Mouse (Mus musculus) common myeloid progenitor, adult 5-6 weeks (primary cell): ENCODE data around the gene Aimp2. TPM values are rescaled to one million over a fixed set of nuclear protein-coding genes. Genes with fewer than 3 reads are reported as not detected.

Experiments
- ATAC-seq: replicated peaks from 2 replicates; pipeline ENCODE4 v1.8.0; 2016; ENCODE audit warnings: low read depth, mild to moderate bottlenecking, moderate TSS enrichment, inconsistent platforms; ENCODE audit not compliant: poor library complexity, severe bottlenecking
- total RNA-seq: library from RNA; stranded (forward); fragments of 200-1000, 187-1606 nt; gene quantifications from 2 replicates; pipeline ENCODE4 v1.2.3, GENCODE M21; 2017

The Aimp2 gene
- total RNA-seq, 1 experiment from 2014 or later = 98.4 TPM

- no peak for ATAC-seq
Observed at GRCm38 (mm10) chr5:143906429-143906828, 3.2 kb downstream of the Aimp2 start.

GRCm38 (mm10) chr5:143903813-143904212, 5.8 kb downstream of the Aimp2 start:
- ATAC-seq = no peak

- no peak for ATAC-seq
Observed at GRCm38 (mm10) chr5:143902111-143902510, 7.5 kb downstream of the Aimp2 start.

GRCm38 (mm10) chr5:143897635-143898330, 11.9 kb downstream of the Aimp2 start, which contains the start of gene Ankrd61:
TSS of gene Ankrd61 (minus strand) at chr5:143897685.
- no peak for ATAC-seq

- ATAC-seq = peak; percentile 98
Observed at GRCm38 (mm10) chr5:143893396-143893795, 16.3 kb downstream of the Aimp2 start.

- no peak for ATAC-seq
Observed at GRCm38 (mm10) chr5:143892255-143892886, 17.3 kb downstream of the Aimp2 start.

- no peak for ATAC-seq
Observed at GRCm38 (mm10) chr5:143890741-143891140, 18.9 kb downstream of the Aimp2 start.

- no peak for ATAC-seq
Observed at GRCm38 (mm10) chr5:143885274-143885673, 24.4 kb downstream of the Aimp2 start.

GRCm38 (mm10) chr5:143874571-143874970, 35.1 kb downstream of the Aimp2 start:
- no peak for ATAC-seq

- ATAC-seq = no peak
Observed at GRCm38 (mm10) chr5:143871547-143872169, 38.0 kb downstream of the Aimp2 start.

Other genes starting within 250 kb of the Aimp2 start
- 12.7 and 27.7 TPM in 2 replicates for gene Usp42, start 177.6 kb downstream of the Aimp2 start, total RNA-seq
- 35.6 and 43.5 TPM in 2 replicates for gene Eif2ak1, start 92.1 kb downstream of the Aimp2 start, total RNA-seq
- gene Ankrd61, start 12.2 kb downstream of the Aimp2 start, total RNA-seq = 0.39 TPM in 1 of 2 replicates, not detected in the other
- 30.0 and 38.9 TPM in 2 replicates for gene Pms2, start 117 bp upstream of the Aimp2 start, total RNA-seq
- not detected in 2 replicates for gene Gm42421, start 18.3 kb upstream of the Aimp2 start, total RNA-seq
- gene Rsph10b, start 23.2 kb upstream of the Aimp2 start, total RNA-seq = not detected in 2 replicates
- 94.4 and 110 TPM in 2 replicates for gene Ccz1, start 105.0 kb upstream of the Aimp2 start, total RNA-seq
- gene Ocm, start 116.8 kb upstream of the Aimp2 start, total RNA-seq = not detected in 2 replicates
- 8.1 and 9.7 TPM in 2 replicates for gene Lmtk2, start 190.6 kb upstream of the Aimp2 start, total RNA-seq